Mouse (Mus musculus) myocyte (in vitro differentiated cells): ENCODE results near the gene Adpgk.

Experiments
- E2F4 ChIP-seq: IDR thresholded peaks from one replicate; pipeline ENCODE4 v1.6.1; 2011; ENCODE audit warnings: mild to moderate bottlenecking, control low read depth, moderate library complexity; ENCODE audit not compliant: insufficient read depth
- MAX ChIP-seq: IDR thresholded peaks from one replicate; pipeline ENCODE4 v1.6.1; 2011; ENCODE audit warnings: low read depth, mild to moderate bottlenecking, control low read depth
- MYOD1 ChIP-seq, 3 experiments: IDR thresholded peaks; one replicate each; pipeline ENCODE4 v1.6.1; 2011; ENCODE audit warnings: control low read depth in 2 of 3, low read depth in 2 of 3, mild to moderate bottlenecking in 2 of 3, moderate library complexity in 1 of 3; ENCODE audit not compliant: insufficient read length in 2 of 3, control insufficient read depth in 1 of 3
- MYOG ChIP-seq, 3 experiments: IDR thresholded peaks; one replicate each; pipeline ENCODE4 v1.6.1; 2011; ENCODE audit warnings: control low read depth in 2 of 3, low read depth in 2 of 3, mild to moderate bottlenecking in 2 of 3; ENCODE audit not compliant: insufficient read length in 2 of 3, control insufficient read depth in 1 of 3, insufficient read depth in 1 of 3
- POLR2A ChIP-seq: IDR thresholded peaks from one replicate; pipeline ENCODE4 v1.6.1; 2011; ENCODE audit warnings: low read depth, mild to moderate bottlenecking, control low read depth, moderate library complexity; ENCODE audit not compliant: insufficient read length
- REST ChIP-seq: IDR thresholded peaks from one replicate; pipeline ENCODE4 v1.6.1; 2011; ENCODE audit warnings: mild to moderate bottlenecking, control low read depth, moderate library complexity; ENCODE audit not compliant: insufficient read depth, insufficient read length
- TCF12 ChIP-seq: IDR thresholded peaks from one replicate; pipeline ENCODE4 v1.6.1; 2011; ENCODE audit warnings: mild to moderate bottlenecking, control low read depth; ENCODE audit not compliant: poor library complexity, insufficient read depth, severe bottlenecking
- USF1 ChIP-seq: IDR thresholded peaks from one replicate; pipeline ENCODE4 v1.6.1; 2011; ENCODE audit warnings: low read depth, mild to moderate bottlenecking, control low read depth, moderate library complexity

GRCm38 (mm10) chr9:59324351-59324750, 33.0 kb downstream of the Adpgk start:
- no peak for TF ChIP-seq TCF12
- TF ChIP-seq MYOD1 (IDR thresholded peaks at IDR 0.05; ENCODE audit: control insufficient read depth in 1 of 3, insufficient read length in 2 of 3, low read depth in 2 of 3): no peak
- no peak for TF ChIP-seq REST
- no peak for TF ChIP-seq POLR2A
- TF ChIP-seq MYOG (IDR thresholded peaks at IDR 0.05; ENCODE audit: control insufficient read depth in 1 of 3, insufficient read depth in 1 of 3, insufficient read length in 2 of 3, low read depth in 2 of 3): no peak
- TF ChIP-seq MAX: no peak
- no peak for TF ChIP-seq E2F4
- no peak for TF ChIP-seq USF1
